Mouse (Mus musculus) CH12.LX (cell line): ENCODE results near the gene Slc38a7. TPM values are rescaled to one million over a fixed set of nuclear protein-coding genes. Genes with fewer than 3 reads are reported as not detected.

Experiments used
- DNase-seq: peaks from one replicate; pipeline ENCODE4 v3.0.0-alpha.2; 2013; ENCODE audit errors: extremely low read depth
- H3K27ac ChIP-seq: 2 replicates; pipeline ENCODE4 v1.5.1; 2012; ENCODE audit warnings: low read depth, mild to moderate bottlenecking, control low read depth, moderate library complexity; ENCODE audit not compliant: insufficient read depth
- H3K27me3 ChIP-seq: replicated peaks from 2 replicates; pipeline ENCODE3; 2012; ENCODE audit warnings: inconsistent platforms
- H3K36me3 ChIP-seq, 2 experiments: replicated peaks in 1 of 2; 2 replicates each; pipeline versions ENCODE3 to v1.6.1; 2012; ENCODE audit warnings: inconsistent platforms in 1 of 2, low read length in 1 of 2, mild to moderate bottlenecking in 1 of 2, mixed read lengths in 1 of 2, moderate library complexity in 1 of 2; ENCODE audit not compliant: control insufficient read depth in 1 of 2, insufficient read depth in 1 of 2
- H3K4me1 ChIP-seq, 2 experiments: 2 replicates each; pipeline ENCODE4 v1.6.1; 2012; ENCODE audit warnings: inconsistent platforms in 1 of 2, moderate library complexity in 1 of 2; ENCODE audit not compliant: insufficient read depth in 2 of 2, control insufficient read depth in 1 of 2
- H3K4me2 ChIP-seq: 2 replicates; pipeline ENCODE4 v1.6.1; 2012; ENCODE audit warnings: low read depth, mild to moderate bottlenecking, control low read depth; ENCODE audit not compliant: poor library complexity, insufficient read depth, severe bottlenecking
- H3K4me3 ChIP-seq, 3 experiments: fragments of 150-350 bp in 1 of 3; sonication (generic) in 1 of 3; replicated peaks in 1 of 3; 2 replicates each; pipeline versions ENCODE3 to v1.5.1; 2011 to 2012; ENCODE audit warnings: low read depth in 2 of 3, low read length in 2 of 3, mild to moderate bottlenecking in 2 of 3, moderate library complexity in 2 of 3, control low read depth in 1 of 3, improper control_type of control experiment in 1 of 3, inconsistent platforms in 1 of 3, mixed read lengths in 1 of 3; ENCODE audit not compliant: poor library complexity in 1 of 3
- H3K79me2 ChIP-seq: replicated peaks from 2 replicates; pipeline ENCODE4 v1.6.1; 2012; ENCODE audit warnings: mild to moderate bottlenecking, moderate library complexity; ENCODE audit not compliant: control insufficient read depth, poor library complexity, insufficient read depth, severe bottlenecking; ENCODE audit errors: extremely low read depth
- H3K9ac ChIP-seq: 2 replicates; pipeline ENCODE4 v1.6.1; 2012; ENCODE audit warnings: low read depth, mild to moderate bottlenecking, control low read depth, moderate library complexity; ENCODE audit not compliant: insufficient read depth
- H3K9me3 ChIP-seq: replicated peaks from 2 replicates; pipeline ENCODE3; 2012; ENCODE audit warnings: low read length, inconsistent platforms, mixed read lengths
- BHLHE40 ChIP-seq: IDR thresholded peaks from 2 replicates; pipeline ENCODE4 v1.6.1; 2011; ENCODE audit warnings: mild to moderate bottlenecking, low read depth, low read length, improper control_type of control experiment
- CHD1 ChIP-seq: IDR thresholded peaks from 2 replicates; pipeline ENCODE4 v1.6.1; 2012; ENCODE audit warnings: low read depth, low read length, improper control_type of control experiment, inconsistent platforms
- CHD2 ChIP-seq: IDR thresholded peaks from 2 replicates; pipeline ENCODE4 v1.6.1; 2011; ENCODE audit warnings: low read length, improper control_type of control experiment
- CTCF ChIP-seq, 2 experiments: IDR thresholded peaks in 1 of 2; conservative IDR thresholded peaks in 1 of 2; 2 replicates each; pipeline ENCODE4 v1.5.1; 2011 to 2012; ENCODE audit warnings: low read depth in 2 of 2, low read length in 2 of 2, improper control_type of control experiment in 1 of 2, inconsistent platforms in 1 of 2, mild to moderate bottlenecking in 1 of 2, moderate library complexity in 1 of 2
- E2F4 ChIP-seq: IDR thresholded peaks from 2 replicates; pipeline ENCODE4 v1.6.1; 2011; ENCODE audit warnings: low read depth, low read length, improper control_type of control experiment; ENCODE audit not compliant: insufficient replicate concordance
- ELF1 ChIP-seq: IDR thresholded peaks from 2 replicates; pipeline ENCODE4 v1.6.1; 2014; ENCODE audit warnings: low read depth, mild to moderate bottlenecking, inconsistent platforms, low read length, improper control_type of control experiment
- ETS1 ChIP-seq: conservative IDR thresholded peaks from 2 replicates; pipeline ENCODE4 v1.6.1; 2012; ENCODE audit warnings: low read depth, mild to moderate bottlenecking, inconsistent platforms, low read length, improper control_type of control experiment, moderate library complexity
- IRF4 ChIP-seq: IDR thresholded peaks from 2 replicates; pipeline ENCODE4 v1.6.1; 2014; ENCODE audit warnings: low read depth, mild to moderate bottlenecking, inconsistent platforms, low read length, improper control_type of control experiment
- JUN ChIP-seq: IDR thresholded peaks from 2 replicates; pipeline ENCODE4 v1.6.1; 2011; ENCODE audit warnings: low read depth, mild to moderate bottlenecking, low read length, improper control_type of control experiment, moderate library complexity; ENCODE audit not compliant: insufficient read depth
- KAT2A ChIP-seq: IDR thresholded peaks from 2 replicates; pipeline ENCODE4 v1.6.1; 2012; ENCODE audit warnings: low read length, improper control_type of control experiment, inconsistent platforms; ENCODE audit not compliant: insufficient replicate concordance
- MAFK ChIP-seq: IDR thresholded peaks from 2 replicates; pipeline ENCODE4 v1.6.1; 2011; ENCODE audit warnings: low read length, improper control_type of control experiment; ENCODE audit not compliant: insufficient replicate concordance
- MAX ChIP-seq: IDR thresholded peaks from 2 replicates; pipeline ENCODE4 v1.6.1; 2011; ENCODE audit warnings: low read length, improper control_type of control experiment
- MAZ ChIP-seq: IDR thresholded peaks from 2 replicates; pipeline ENCODE4 v1.6.1; 2012; ENCODE audit warnings: low read depth, mild to moderate bottlenecking, inconsistent platforms, low read length, improper control_type of control experiment, moderate library complexity
- MEF2A ChIP-seq: IDR thresholded peaks from 2 replicates; pipeline ENCODE4 v1.6.1; 2014; ENCODE audit warnings: low read depth, mild to moderate bottlenecking, inconsistent platforms, low read length, improper control_type of control experiment, borderline replicate concordance
- MXI1 ChIP-seq: IDR thresholded peaks from 2 replicates; pipeline ENCODE4 v1.6.1; 2011; ENCODE audit warnings: mild to moderate bottlenecking, low read depth, low read length, improper control_type of control experiment
- MYC ChIP-seq: IDR thresholded peaks from 2 replicates; pipeline ENCODE4 v1.6.1; 2011; ENCODE audit warnings: low read depth, mild to moderate bottlenecking, improper control_type of control experiment, low read length
- PAX5 ChIP-seq: IDR thresholded peaks from 2 replicates; pipeline ENCODE4 v1.6.1; 2012; ENCODE audit warnings: low read length, inconsistent platforms, mixed read lengths
- POLR2A ChIP-seq: IDR thresholded peaks from 2 replicates; pipeline ENCODE4 v1.6.1; 2011; ENCODE audit warnings: low read depth, mild to moderate bottlenecking, improper control_type of control experiment, low read length
- POLR2AphosphoS2 ChIP-seq: IDR thresholded peaks from 2 replicates; pipeline ENCODE4 v1.6.1; 2011; ENCODE audit warnings: low read depth, low read length, improper control_type of control experiment
- RAD21 ChIP-seq: IDR thresholded peaks from 2 replicates; pipeline ENCODE4 v1.6.1; 2011; ENCODE audit warnings: low read depth, mild to moderate bottlenecking, low read length, improper control_type of control experiment, moderate library complexity
- TCF12 ChIP-seq: IDR thresholded peaks from 2 replicates; pipeline ENCODE4 v1.6.1; 2014; ENCODE audit warnings: low read depth, mild to moderate bottlenecking, inconsistent platforms, low read length, improper control_type of control experiment
- UBTF ChIP-seq: IDR thresholded peaks from 2 replicates; pipeline ENCODE4 v1.6.1; 2012; ENCODE audit warnings: low read depth, mild to moderate bottlenecking, inconsistent platforms, low read length, improper control_type of control experiment, moderate library complexity
- USF2 ChIP-seq: conservative IDR thresholded peaks from 2 replicates; pipeline ENCODE4 v1.6.1; 2011; ENCODE audit warnings: low read depth, low read length, improper control_type of control experiment
- ZKSCAN1 ChIP-seq: IDR thresholded peaks from 2 replicates; pipeline ENCODE4 v1.6.1; 2012; ENCODE audit warnings: low read depth, inconsistent platforms, low read length, improper control_type of control experiment, borderline replicate concordance
- ZMIZ1 ChIP-seq: IDR thresholded peaks from 2 replicates; pipeline ENCODE4 v1.6.1; 2012; ENCODE audit warnings: low read depth, mild to moderate bottlenecking, inconsistent platforms, low read length, improper control_type of control experiment
- ZNF384 ChIP-seq: IDR thresholded peaks from 2 replicates; pipeline ENCODE4 v1.6.1; 2012; ENCODE audit warnings: low read depth, low read length, improper control_type of control experiment, inconsistent platforms
- dilution Hi-C: fragments of 300-500 bp; cut with MboI; formaldehyde crosslinking; loops from 2 replicates; pipeline ENCODE4 v1.14.3; 2020; ENCODE audit warnings: low sequenced_read_pairs; ENCODE audit not compliant: extremely low pct_unique_long_range_greater_than_20kb, extremely low pct_ligation_motif_present
- in situ Hi-C: fragments of 300-500 bp; cut with MboI; formaldehyde crosslinking; loops from 3 replicates; pipeline ENCODE4 v1.14.3; 2019; ENCODE audit warnings: low sequenced_read_pairs, low pct_ligation_motif_present, low pct_unique_long_range_greater_than_20kb, mixed read lengths
- polyA plus RNA-seq: library from polyadenylated mRNA; unstranded; fragments of >175 nt; gene quantifications from 2 replicates; pipeline ENCODE4 v1.2.1, GENCODE M21; 2012; ENCODE audit warnings: low read depth; ENCODE audit not compliant: insufficient read length
- total RNA-seq, 2 experiments: library from RNA; depleted of rRNA; stranded (reverse); fragments of 300-350 nt in 1 of 2; fragments of >200 nt in 1 of 2; gene quantifications; 2 replicates each; pipeline ENCODE4 v1.2.3; 2012 to 2014

Gene Slc38a7
- total and polyA plus RNA-seq, 3 experiments, result 13.9 to 33.2 (median 31.0) TPM

DNA sequence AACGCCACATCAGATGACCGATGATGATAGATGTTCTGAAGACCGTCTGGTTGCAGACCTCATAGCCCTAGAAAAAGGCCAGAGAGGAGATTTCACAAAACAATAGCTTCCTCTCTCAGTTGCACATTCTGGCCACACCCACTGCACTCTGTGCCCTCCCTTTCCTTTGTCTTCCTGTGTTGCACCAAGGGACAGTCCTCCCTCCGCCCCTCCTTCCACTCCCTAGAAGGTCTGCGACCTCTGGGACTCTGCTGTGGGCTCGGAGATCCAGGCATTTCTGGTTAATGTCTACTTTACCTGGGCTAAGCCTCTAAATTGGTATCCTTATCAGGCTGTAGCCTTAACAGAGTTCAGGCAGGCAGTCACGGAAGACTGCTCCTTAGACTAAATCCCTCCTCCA, 48.5 kb upstream of the Slc38a7 start:
- dilution Hi-C loops, result no loop called here
- H3K9ac ChIP-seq, result no peak overlapping the region

DNA sequence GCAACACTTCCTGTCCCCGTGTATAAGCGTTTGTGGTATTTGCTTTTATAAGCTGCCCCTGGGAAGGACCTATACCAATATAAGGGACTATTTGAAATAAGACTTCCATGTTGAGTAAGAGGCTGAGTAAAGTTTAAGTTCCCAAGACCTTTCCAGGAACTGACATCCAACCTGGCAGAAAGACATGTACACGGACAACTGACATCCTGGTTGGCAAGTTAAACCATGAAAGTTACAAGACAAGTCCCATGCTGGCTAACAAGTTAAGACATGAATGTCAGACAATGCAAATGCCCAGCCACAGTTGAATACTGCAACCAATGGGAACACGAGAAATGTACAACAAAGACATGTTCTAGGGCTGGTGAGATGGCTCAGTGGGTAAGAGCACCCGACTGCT, 40.4 kb upstream of the Slc38a7 start:
- in situ Hi-C loops, result no loop called here

More for the DNA sequence above, 48.5 kb upstream of the Slc38a7 start:
- Histone ChIP-seq H3K36me3 (no peaks in the 10 kb centered on the region), H3K4me1 (peaks cover 15 to 20% of the 10 kb centered on the region in 2 experiments; a peak in 3 of 4 replicates), H3K4me3 (no peak overlapping the region), H3K27ac (no peak overlapping the region), H3K27me3 (no peaks in the 10 kb centered on the region), H3K79me2 (no peaks in the 10 kb centered on the region), H3K9me3 (no peaks in the 10 kb centered on the region), H3K4me2 (no peak overlapping the region)
- TF ChIP-seq MAX (no peak), MXI1 (no peak), MAFK (no peak), UBTF (no peak), CHD1 (no peak), MEF2A (no peak), ELF1 (peak; percentile 24; the same call in 1 of the 2 replicates), CHD2 (no peak), RAD21 (no peak), POLR2A (0 out of 2 replicates have a peak, but pooled peaks have one; percentile 30), ZNF384 (no peak), POLR2AphosphoS2 (no peak), TCF12 (no peak)
- in situ Hi-C loops, result loop anchor here (10.0 kb wide), 1 partner anchor 287 kb away; no protein-coding TSS in a partner anchor
- no peak for DNase-seq

More for the DNA sequence above, 40.4 kb upstream of the Slc38a7 start:
- no peaks in the 10 kb centered on the region for H3K79me2 ChIP-seq
- H3K27ac ChIP-seq, result no peak overlapping the region
- no peak overlapping the region for H3K4me2 ChIP-seq
- no peak overlapping the region for H3K9ac ChIP-seq
- H3K36me3 ChIP-seq, result no peaks in the 10 kb centered on the region
- TF ChIP-seq USF2 (no peak), POLR2AphosphoS2 (no peak), MYC (no peak), MAFK (no peak), JUN (no peak), ELF1 (no peak), RAD21 (no peak), MAX (no peak), ZKSCAN1 (no peak), E2F4 (no peak), POLR2A (no peak), ETS1 (no peak), KAT2A (no peak), CTCF (conservative IDR thresholded peaks at IDR 0.05 in 1 of 2, IDR thresholded peaks at IDR 0.05 in 1 of 2; ENCODE audit: low read depth in 2 of 2, low read length in 2 of 2) (no peak), ZMIZ1 (no peak), MXI1 (no peak), MAZ (no peak), PAX5 (no peak), BHLHE40 (no peak), IRF4 (no peak)
- DNase-seq, result no peak
- dilution Hi-C loops, result no loop called here
- H3K4me3 ChIP-seq, result no peak overlapping the region
- H3K27me3 ChIP-seq, result no peaks in the 10 kb centered on the region
- H3K4me1 ChIP-seq, result no peaks in the 10 kb centered on the region; a peak in 1 of 4 replicates
- H3K9me3 ChIP-seq, result peaks cover 2% of the 10 kb centered on the region
